Mouse (Mus musculus) lung, embryonic 15.5 days (tissue): ENCODE data around the gene Tenm2. TPM values are rescaled to one million over a fixed set of nuclear protein-coding genes. Genes with fewer than 3 reads are reported as not detected.

Experiments used
- ATAC-seq: fragments of 200-750 bp; cut with Nextera tagmentation; 2 replicates; pipeline ENCODE4 v1.8.0; 2017; ENCODE audit warnings: moderate number of reproducible peaks, borderline replicate concordance; ENCODE audit not compliant: low FRiP score, low TSS enrichment; ENCODE audit errors: extremely low read depth
- H3K27ac ChIP-seq: fragments of 300-500 bp; sonication (generic); 2 replicates; pipeline ENCODE4 v1.5.1; 2015; ENCODE audit warnings: moderate library complexity, mild to moderate bottlenecking, inconsistent platforms
- H3K27me3 ChIP-seq: fragments of 300-500 bp; sonication (generic); 2 replicates; pipeline ENCODE4 v1.6.1; 2015; ENCODE audit warnings: inconsistent platforms
- H3K36me3 ChIP-seq: fragments of 300-500 bp; sonication (generic); 2 replicates; pipeline ENCODE4 v1.6.1; 2015; ENCODE audit warnings: inconsistent platforms
- H3K4me1 ChIP-seq: fragments of 300-500 bp; sonication (generic); 2 replicates; pipeline ENCODE4 v1.6.1; 2015; ENCODE audit warnings: inconsistent platforms
- H3K4me2 ChIP-seq: fragments of 300-500 bp; sonication (generic); 2 replicates; pipeline ENCODE4 v1.6.1; 2015; ENCODE audit warnings: inconsistent platforms, mild to moderate bottlenecking, moderate library complexity
- H3K4me3 ChIP-seq: fragments of 300-500 bp; sonication (generic); 2 replicates; pipeline ENCODE4 v1.5.1; 2015; ENCODE audit warnings: mild to moderate bottlenecking, inconsistent platforms
- H3K9ac ChIP-seq: fragments of 300-500 bp; sonication (generic); 2 replicates; pipeline ENCODE4 v1.6.1; 2015; ENCODE audit warnings: inconsistent platforms
- H3K9me3 ChIP-seq: fragments of 300-500 bp; sonication (generic); 2 replicates; pipeline ENCODE4 v1.6.1; 2016; ENCODE audit warnings: inconsistent platforms
- WGBS: fragments of 180-500 bp; shearing (Covaris S2); methylation state at CpG from one replicate; pipeline ENCODE4 v1.1.7; 2015; 5-methylcytosine and 5-hydroxymethylcytosine counted together
- polyA plus RNA-seq: library from polyadenylated mRNA; unstranded; fragments of >200 nt; fragmentation: Nextera tagmentation; extraction: Ambion mirVana; gene quantifications from 2 replicates; pipeline ENCODE4 v1.2.1, GENCODE M21; 2015

Tenm2 gene
- polyA plus RNA-seq, 1 experiment from 2014 or later, result 0.44 TPM

DNA sequence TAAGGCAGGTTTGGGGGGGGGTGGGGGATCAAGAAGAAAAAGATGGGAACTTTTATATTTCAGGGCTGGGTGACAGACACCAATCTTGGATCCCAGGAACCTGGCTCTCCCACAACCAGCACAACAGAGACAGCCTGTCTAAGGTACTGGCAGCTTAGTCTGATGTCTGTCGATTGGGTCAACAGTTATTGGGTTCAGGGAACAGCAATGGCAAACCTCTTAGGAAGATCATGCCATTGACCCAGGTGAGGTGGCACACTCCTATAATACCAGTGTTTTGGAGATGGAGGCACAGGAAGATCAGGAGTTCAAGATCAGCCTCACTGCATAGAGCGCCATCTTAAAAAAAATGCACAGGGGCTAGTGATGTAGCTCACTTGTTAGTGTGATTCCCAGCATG is 1273.3 kb downstream of the Tenm2 start:
- no peak overlapping the region for H3K4me2 ChIP-seq
- H3K4me3 ChIP-seq, result no peak overlapping the region
- no peak overlapping the region for H3K27ac ChIP-seq
- no peaks in the 10 kb centered on the region for H3K27me3 ChIP-seq
- no peak for ATAC-seq
- no peaks in the 10 kb centered on the region for H3K36me3 ChIP-seq
- H3K4me1 ChIP-seq, result peaks cover 20% of the 10 kb centered on the region; the same call in 1 of the 2 replicates
- H3K9ac ChIP-seq, result no peak overlapping the region
- no peaks in the 10 kb centered on the region for H3K9me3 ChIP-seq
- 83% methylated on average over 2 of the region's 2 CpGs for WGBS

DNA sequence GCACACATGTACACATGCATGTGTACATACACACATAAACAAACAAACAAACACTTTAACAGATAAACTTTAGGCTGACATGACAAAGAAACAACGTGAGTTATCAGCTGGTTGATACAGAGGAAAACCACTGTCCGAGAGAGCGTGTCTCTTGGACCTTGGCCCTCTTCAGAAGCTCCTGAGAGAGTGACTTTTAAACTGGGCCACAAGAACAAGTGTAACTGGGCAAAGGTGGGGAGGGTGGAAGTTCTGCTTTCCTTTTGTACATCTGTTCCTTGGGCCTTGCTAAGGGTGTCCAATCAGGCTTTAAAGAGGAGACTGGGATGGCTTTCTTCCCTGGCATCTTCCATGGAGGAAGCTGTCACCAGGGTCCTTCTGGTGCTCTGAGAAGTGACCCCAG is 1276.5 kb downstream of the Tenm2 start:
- Histone ChIP-seq H3K4me2 (no peak overlapping the region), H3K27ac (no peak overlapping the region), H3K27me3 (no peaks in the 10 kb centered on the region), H3K4me3 (no peak overlapping the region), H3K36me3 (no peaks in the 10 kb centered on the region), H3K9ac (no peak overlapping the region), H3K4me1 (peaks cover 19% of the 10 kb centered on the region; the same call in 1 of the 2 replicates), H3K9me3 (no peaks in the 10 kb centered on the region)
- ATAC-seq, result no peak
- WGBS, result 67% methylated on average over 3 of the region's 3 CpGs
